In genomic region chr2:5957705-5958104, GRCm38 (mm10) we compare ENCODE assay signal across 20 mouse cellular contexts. TPM values are rescaled to one million over a fixed set of nuclear protein-coding genes. Genes with fewer than 3 reads are reported as not detected.
A peak's percentile ranks its signal among the peaks of the same experiment; 100 is the strongest.
DNase-seq lines count a peak whose midpoint lies in the region; ATAC-seq and TF ChIP-seq lines count a peak whose summit lies in the region.
"Had no signal": no experiment of that assay in that cellular context is flagged by ENCODE, and none has a peak within 500 bp of the region (broad histone marks: within the 10 kb centered on the region; RNA-seq: fewer than 3 reads in every experiment).

No protein-coding gene starts in this region.

- TF ChIP-seq CTCF in gastrocnemius, adult 2 months (IDR thresholded peaks at IDR 0.05), result no peak

- DNase-seq in adrenal gland, postnatal 25 days, result peak; percentile 10
- DNase-seq in adrenal gland, adult 2 months, result no peak
- peak; percentile 20 to 35 for DNase-seq in gastrocnemius, postnatal 4 days (ENCODE audit: low spot score in 2 of 2)
- no peak for DNase-seq in gastrocnemius, adult 2 months
- peak; percentile 27 for DNase-seq in thymus, postnatal 4 days
- no peak for DNase-seq in thymus, adult 18-20 months
- DNase-seq: adrenal gland, adult 8-10 months; cerebellum, adult 8-10 months; embryo, embryonic 11 days; heart, postnatal 10 days; heart, postnatal 4 days had no signal

- H3K27ac ChIP-seq in gastrocnemius, adult 2 months, result no peak overlapping the region
- H3K27ac ChIP-seq: embryonic facial prominence, embryonic 15.5 days; forebrain, embryonic 10.5 days; forebrain, embryonic 15.5 days; hindbrain, embryonic 12.5 days had no signal

- intact Hi-C loops in gastrocnemius, adult 2 months (cut with DNase I), result no loop called here

- H3K4me3 ChIP-seq in gastrocnemius, adult 2 months, result no peak overlapping the region
- H3K4me3 ChIP-seq: embryonic facial prominence, embryonic 15.5 days; erythroblast, embryonic 14.5 days; forebrain, embryonic 10.5 days; forebrain, embryonic 15.5 days; hindbrain, embryonic 12.5 days had no signal

- ATAC-seq in megakaryocyte-erythroid progenitor cell, adult 5-6 weeks (replicated peaks; ENCODE audit: low FRiP score, low TSS enrichment, poor library complexity, severe bottlenecking), result no peak
- ATAC-seq: forebrain, embryonic 15.5 days; hindbrain, embryonic 16.5 days; inflammation-experienced regulatory T-cells, adult 6 months; intestine, postnatal 0 days had no signal

RNA-seq across cellular contexts. Expression of gene Upf2, which starts 6.4 kb away (rescaled TPM):
- total RNA-seq in adrenal gland, postnatal 25 days (2021), result 28.6 and 30.2 TPM in 2 replicates
- 10 to 100 TPM; 19.5 to 27.4 TPM for total RNA-seq in adrenal gland, adult 2 months (2021)
- polyA plus RNA-seq in adrenal gland, adult 2 months (2012; rRNA removed), result 0.52 and 0.63 TPM in 2 replicates
- 10 to 100 TPM; 17.2 to 20.3 TPM for total RNA-seq in gastrocnemius, postnatal 4 days (2021)
- 10 to 100 TPM; 26.5 to 27.2 TPM for total RNA-seq in gastrocnemius, adult 2 months (2021)
- 26.7 and 28.0 TPM in 2 replicates for total RNA-seq in megakaryocyte-erythroid progenitor cell, adult 5-6 weeks (2014; fragmentation: Nextera tagmentation)
- 29.3 and 51.9 TPM in 2 replicates for total RNA-seq in megakaryocyte-erythroid progenitor cell, adult 5-6 weeks (2017)

RNA-seq across cellular contexts. Expression of gene Dhtkd1, which starts 15.1 kb away (rescaled TPM):
- 15.7 and 16.8 TPM in 2 replicates for total RNA-seq in adrenal gland, postnatal 25 days (2021)
- 10 to 100 TPM; 12.1 to 14.8 TPM for total RNA-seq in adrenal gland, adult 2 months (2021)
- 4.2 and 4.3 TPM in 2 replicates for polyA plus RNA-seq in adrenal gland, adult 2 months (2012; rRNA removed)
- 1 to 10 TPM; 1.8 to 2.1 TPM for total RNA-seq in gastrocnemius, postnatal 4 days (2021)
- 1 to 10 TPM; 2.2 to 4.3 TPM for total RNA-seq in gastrocnemius, adult 2 months (2021)
- 2.4 and 2.7 TPM in 2 replicates for total RNA-seq in megakaryocyte-erythroid progenitor cell, adult 5-6 weeks (2014; fragmentation: Nextera tagmentation)
- total RNA-seq in megakaryocyte-erythroid progenitor cell, adult 5-6 weeks (2017), result 1.1 and 5.7 TPM in 2 replicates
- polyA plus RNA-seq: erythroblast, embryonic 14.5 days had no signal

Comparison
In these comparisons a context has a peak if more than half of its experiments do, and no peak if none do; other contexts are left out.
1. DNase-seq: peak in adrenal gland, postnatal 25 days (single experiment), gastrocnemius, postnatal 4 days (2 of 2) and thymus, postnatal 4 days (single experiment); none in adrenal gland, adult 2 months (single experiment), gastrocnemius, adult 2 months (single experiment) and thymus, adult 18-20 months (0 of 2).